Mouse (Mus musculus) heart, adult 18-20 months (tissue): Measurements from ENCODE around the gene Rpp14. TPM values are rescaled to one million over a fixed set of nuclear protein-coding genes. Genes with fewer than 3 reads are reported as not detected.

Experiments
- DNase-seq, 2 experiments: peaks; one replicate each; pipeline ENCODE4 v3.0.0; 2021 to 2022; ENCODE audit warnings: mixed read lengths in 1 of 2
- long read RNA-seq, 2 experiments: library from polyadenylated mRNA; stranded (forward); transcript quantifications; one replicate each; pipeline ENCODE4 v2.0.0; 2021
- total RNA-seq, 2 experiments: library from RNA; stranded (reverse); gene quantifications; 2 replicates each; pipeline ENCODE4 v1.2.3; 2021

The Rpp14 gene
- total RNA-seq = 10 to 100 TPM; 28.0 to 30.3 TPM
- long read RNA-seq, experiment 1, transcript Rpp14-201 (6 exons, 2,401 nt) = major isoform, 28 of 31 reads
- long read RNA-seq, experiment 1, partial matches to known transcripts = 0 of 31 reads
- long read RNA-seq, experiment 1, other reads (novel, unspliced or antisense) = 1 of 31 reads
- long read RNA-seq, experiment 2, transcript Rpp14-201 (6 exons, 2,401 nt) = major isoform, 10 of 11 reads
- long read RNA-seq, experiment 2, partial matches to known transcripts = 0 of 11 reads
- long read RNA-seq, experiment 2, other reads (novel, unspliced or antisense) = 0 of 11 reads

- peak; percentile 95 to 98 for DNase-seq
These were observed at the start of gene Rpp14 for GRCm38 (mm10) chr14:8080165-8080679. Gene Rpp14, plus strand, starts transcription at chr14:8080367.

- DNase-seq = peak; percentile 37 to 58
These were observed 49.6 kb upstream of the Rpp14 start for GRCm38 (mm10) chr14:8030535-8030934.

- DNase-seq = peak; percentile 51 to 56
These were observed 47.9 kb upstream of the Rpp14 start for GRCm38 (mm10) chr14:8032087-8032944.

GRCm38 (mm10) chr14:8034561-8034960 is 45.6 kb upstream of the Rpp14 start:
- DNase-seq = no peak

- DNase-seq = no peak
These were observed 44.2 kb upstream of the Rpp14 start for GRCm38 (mm10) chr14:8035951-8036350.

- DNase-seq = no peak
These were observed 43.8 kb upstream of the Rpp14 start for GRCm38 (mm10) chr14:8036406-8036805.

GRCm38 (mm10) chr14:8038150-8038549 is 42.0 kb upstream of the Rpp14 start:
- DNase-seq = no peak

GRCm38 (mm10) chr14:8038791-8039448 is 41.2 kb upstream of the Rpp14 start:
- peak; percentile 76 to 83 for DNase-seq

GRCm38 (mm10) chr14:8040179-8040578 is 40.0 kb upstream of the Rpp14 start:
- no peak for DNase-seq

GRCm38 (mm10) chr14:8040911-8041678 is 39.1 kb upstream of the Rpp14 start:
- no peak for DNase-seq

- DNase-seq = no peak
These were observed 38.0 kb upstream of the Rpp14 start for GRCm38 (mm10) chr14:8042120-8042519.

- no peak for DNase-seq
These were observed 37.6 kb upstream of the Rpp14 start for GRCm38 (mm10) chr14:8042577-8042976.

- no peak for DNase-seq
These were observed 35.8 kb upstream of the Rpp14 start for GRCm38 (mm10) chr14:8044330-8044729.

GRCm38 (mm10) chr14:8044786-8045185 is 35.4 kb upstream of the Rpp14 start:
- no peak for DNase-seq

- no peak for DNase-seq
These were observed 34.9 kb upstream of the Rpp14 start for GRCm38 (mm10) chr14:8045187-8045846.

GRCm38 (mm10) chr14:8046839-8047238 is 33.3 kb upstream of the Rpp14 start:
- no peak for DNase-seq

GRCm38 (mm10) chr14:8049334-8049733 is 30.8 kb upstream of the Rpp14 start:
- no peak for DNase-seq

- DNase-seq = no peak
These were observed 28.3 kb upstream of the Rpp14 start for GRCm38 (mm10) chr14:8051869-8052268.

GRCm38 (mm10) chr14:8052661-8053060 is 27.5 kb upstream of the Rpp14 start:
- no peak for DNase-seq

- no peak for DNase-seq
These were observed 25.7 kb upstream of the Rpp14 start for GRCm38 (mm10) chr14:8054310-8055102.
